Mouse (Mus musculus): ENCODE measurements at regions not wholly inside any gene's neighbourhood (a gene's known extent, or its start where the extent isn't known, plus 50 kb on each side); places are given as distances from the start of the nearest gene placed in this dataset.

DNA sequence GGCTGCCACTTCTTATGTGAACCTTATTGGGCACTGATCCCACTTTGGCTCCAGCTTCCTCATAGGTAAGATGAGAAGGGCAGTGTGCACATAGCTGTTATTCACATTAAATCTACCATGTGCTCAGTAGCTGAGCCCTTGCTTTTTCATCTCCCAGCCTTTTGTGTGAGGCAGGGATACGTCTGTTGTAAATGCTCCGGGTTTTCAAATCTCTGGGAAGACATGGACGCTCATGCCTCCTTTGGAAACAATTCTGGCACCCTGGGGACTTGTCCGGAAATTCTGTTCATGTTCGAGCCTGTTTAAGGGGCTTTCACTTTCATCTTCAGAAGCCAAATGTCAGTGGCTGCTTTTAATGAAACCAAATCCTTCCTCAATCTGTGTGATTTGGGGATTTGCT is 312.7 kb downstream of the Bcl11a start:
- no peak for DNase-seq (ENCODE audit: low spot score in 2 of 2)

DNA sequence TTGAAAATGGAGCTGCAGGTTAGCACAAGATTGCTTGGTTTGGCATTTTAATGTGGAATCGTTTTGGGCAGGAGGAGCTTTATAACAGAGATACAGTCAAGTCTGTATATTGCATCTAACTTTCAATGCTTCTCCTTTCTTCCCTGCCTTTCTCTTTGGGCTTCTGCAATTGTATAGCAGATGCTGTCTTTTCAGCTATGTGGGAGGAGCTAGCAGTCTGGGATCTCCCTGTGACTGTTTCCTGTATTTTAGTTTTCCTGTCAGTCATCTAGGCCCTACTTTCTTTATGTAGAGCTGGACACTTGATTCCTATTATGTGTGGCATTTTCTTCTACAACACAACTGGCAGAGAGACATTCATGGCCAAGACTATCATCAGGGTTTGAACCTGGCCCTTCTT is 313.5 kb downstream of the Bcl11a start:
- no peak for DNase-seq (ENCODE audit: low spot score in 2 of 2)

DNA sequence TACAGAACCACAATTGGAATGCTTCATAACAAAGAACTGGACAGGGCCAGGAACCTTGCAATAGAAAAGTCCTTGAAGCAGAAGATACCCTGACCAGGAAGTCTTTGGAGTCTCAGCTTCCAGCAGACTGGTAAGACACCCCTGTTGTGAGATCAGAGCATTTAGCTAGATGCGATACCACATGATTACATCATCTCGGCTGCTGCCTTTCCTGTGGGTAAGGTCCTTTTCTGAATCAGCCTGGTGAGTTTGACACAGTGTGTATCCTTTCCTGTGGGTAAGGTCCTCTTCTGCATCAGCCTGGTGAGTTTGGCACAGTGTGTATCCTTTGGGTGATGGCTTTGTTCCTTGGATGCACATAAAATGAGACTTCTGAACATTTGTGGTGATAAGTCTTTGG is 317.6 kb downstream of the Bcl11a start:
- no peak for DNase-seq (ENCODE audit: low spot score in 2 of 2)

DNA sequence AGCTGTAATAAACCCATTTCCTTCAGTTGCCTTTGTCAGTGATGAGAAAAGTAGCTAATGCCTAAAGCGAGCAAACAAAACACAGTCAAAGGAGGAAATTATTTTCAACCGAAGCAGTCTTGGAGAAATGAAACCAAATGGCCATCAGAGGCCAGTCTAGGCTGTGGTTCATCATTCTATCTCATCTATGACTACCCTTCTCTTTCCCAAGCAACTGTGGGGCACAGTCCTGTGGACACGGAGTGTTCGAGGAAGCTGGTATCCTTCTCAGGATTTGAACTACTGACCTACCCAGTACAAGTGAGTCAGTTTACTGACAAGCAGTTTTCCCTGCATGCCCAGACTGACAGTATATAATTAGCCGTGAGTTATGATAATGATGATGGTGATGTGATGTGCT is 319.1 kb downstream of the Bcl11a start:
- no peak for DNase-seq (ENCODE audit: low spot score in 2 of 2)

DNA sequence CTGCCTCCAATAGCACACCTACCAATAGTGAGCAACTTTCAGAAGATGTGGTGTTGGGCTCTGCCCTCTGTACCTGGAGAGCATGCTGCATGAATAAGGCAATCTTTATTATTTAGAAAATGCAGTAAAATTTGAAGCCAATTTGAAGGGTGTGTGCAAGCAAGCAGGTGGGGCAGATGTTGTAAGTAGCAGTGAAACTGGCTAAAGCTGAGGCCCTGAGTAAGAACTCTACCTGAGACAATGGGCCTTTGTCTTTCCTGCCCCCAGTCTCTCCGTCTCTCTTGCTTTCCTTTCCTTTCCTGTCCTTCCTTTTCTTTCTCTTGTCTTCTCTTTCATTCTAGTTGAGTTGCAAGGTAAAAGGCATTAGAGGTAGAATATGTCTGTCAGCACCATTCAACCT is 319.9 kb downstream of the Bcl11a start:
- no peak for DNase-seq (ENCODE audit: low spot score in 2 of 2)

DNA sequence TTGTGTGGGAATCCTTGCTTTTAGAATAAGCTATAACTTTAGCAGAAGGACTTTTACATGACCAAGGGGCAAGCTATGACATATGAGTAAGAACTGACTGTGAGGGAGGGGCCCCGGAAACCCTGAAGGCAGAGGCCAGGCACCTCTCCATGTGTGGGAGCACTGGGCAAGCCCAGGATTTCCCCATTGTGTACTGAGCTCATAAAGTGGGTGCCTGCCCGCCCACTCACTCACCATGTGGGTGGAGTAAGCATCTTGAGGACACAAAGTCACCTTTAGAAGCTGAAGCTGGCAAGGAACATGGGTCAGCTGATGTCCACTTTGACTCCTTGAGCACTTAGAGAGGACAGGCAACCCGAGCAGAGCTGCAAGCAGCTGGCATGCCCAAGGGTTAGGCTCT is 323.3 kb downstream of the Bcl11a start:
- no peak for DNase-seq (ENCODE audit: low spot score in 2 of 2)

DNA sequence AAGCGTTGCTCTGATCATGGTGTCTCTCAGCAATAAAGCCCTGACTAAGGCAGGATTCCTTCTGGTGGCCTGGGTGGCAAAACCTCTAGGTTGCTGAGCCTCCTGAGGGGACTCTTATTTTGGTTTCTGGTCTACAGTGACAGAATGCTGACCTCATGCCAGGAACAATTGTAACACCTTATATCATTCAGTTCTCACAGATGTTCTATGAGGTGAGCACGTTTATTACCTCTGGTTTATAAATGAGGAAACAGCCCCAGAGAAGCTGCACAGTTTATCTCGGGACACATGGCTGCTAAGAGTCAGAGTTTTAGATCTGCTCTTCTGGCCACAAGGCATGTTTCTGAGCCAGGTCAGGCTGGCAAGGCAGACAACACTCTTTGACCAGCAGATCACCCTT is 324.3 kb downstream of the Bcl11a start:
- DNase-seq (ENCODE audit: low spot score in 2 of 2) = no peak

DNA sequence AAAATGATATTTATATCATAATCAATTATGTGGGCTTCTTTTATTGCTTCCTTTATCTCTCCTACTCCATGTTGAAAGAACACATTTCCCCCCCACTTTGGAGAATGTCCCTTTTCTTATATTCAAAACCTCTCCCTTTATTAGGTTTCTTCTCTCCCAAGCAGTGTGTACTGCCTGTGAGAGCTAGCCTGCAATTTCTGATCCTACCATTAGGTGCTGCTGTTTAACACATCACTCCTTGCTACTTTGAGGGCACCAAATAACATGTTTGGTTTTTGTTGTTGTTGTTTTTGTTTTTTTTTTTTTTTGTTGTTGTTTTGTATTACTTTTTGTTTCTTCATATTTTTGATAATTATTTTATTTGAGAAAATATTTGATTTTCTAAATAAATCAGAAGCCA is 336.9 kb downstream of the Bcl11a start:
- no peak for DNase-seq (ENCODE audit: low spot score in 2 of 2)

DNA sequence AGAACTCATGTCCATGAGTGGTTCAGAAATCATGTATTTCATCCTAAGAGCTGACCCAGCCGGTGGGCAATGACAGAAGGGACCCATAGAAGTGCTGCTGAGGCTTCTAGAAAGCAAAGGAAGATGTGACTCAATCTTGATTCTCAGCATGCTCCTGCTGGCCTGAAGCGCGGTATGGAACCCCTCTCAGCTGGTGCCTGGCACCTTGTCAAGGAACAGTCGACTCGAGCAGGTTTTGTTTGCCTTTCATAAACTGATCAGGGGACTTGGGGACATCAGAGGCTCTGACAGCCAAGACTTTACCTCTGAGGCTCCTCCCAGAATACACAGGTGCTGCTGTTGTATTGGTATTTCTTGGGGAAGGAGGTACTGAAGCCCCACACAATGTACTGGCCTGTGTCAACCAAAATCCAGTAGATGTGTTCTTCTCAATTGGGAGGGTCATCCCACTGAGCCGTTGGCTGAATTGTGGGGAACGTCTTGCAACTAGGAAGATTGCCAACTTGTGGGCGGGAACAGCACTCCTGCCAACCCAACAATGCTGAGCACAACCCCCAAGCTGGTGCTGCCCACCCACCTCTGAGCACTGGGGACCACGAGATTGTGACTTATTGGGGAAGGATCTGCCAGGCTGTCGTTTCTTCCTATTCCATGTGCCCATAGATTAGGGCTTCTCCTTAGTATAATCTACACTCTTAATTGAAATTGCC is 344.4 kb downstream of the Bcl11a start:
- DNase-seq (ENCODE audit: low spot score in 2 of 2) = no peak

DNA sequence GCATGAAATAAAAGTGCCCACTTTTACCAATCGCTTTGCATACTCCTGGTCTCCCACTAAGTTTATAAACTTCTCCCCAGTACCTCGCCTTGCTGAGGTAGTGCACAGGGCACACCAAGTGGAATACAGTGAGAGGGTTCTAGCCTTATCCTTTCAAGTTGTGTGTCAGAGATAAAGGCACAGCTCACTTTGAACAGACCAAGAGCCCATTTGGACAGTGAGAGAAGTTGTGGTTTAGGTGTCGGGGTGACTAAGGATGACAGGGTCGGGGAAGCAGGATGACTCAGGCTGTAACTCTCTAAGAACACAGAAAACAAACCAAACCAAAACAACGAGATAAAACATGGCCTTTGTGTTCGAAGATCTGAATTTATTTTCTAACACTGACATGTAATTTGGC is 345.4 kb downstream of the Bcl11a start:
- DNase-seq (ENCODE audit: low spot score in 2 of 2) = no peak

DNA sequence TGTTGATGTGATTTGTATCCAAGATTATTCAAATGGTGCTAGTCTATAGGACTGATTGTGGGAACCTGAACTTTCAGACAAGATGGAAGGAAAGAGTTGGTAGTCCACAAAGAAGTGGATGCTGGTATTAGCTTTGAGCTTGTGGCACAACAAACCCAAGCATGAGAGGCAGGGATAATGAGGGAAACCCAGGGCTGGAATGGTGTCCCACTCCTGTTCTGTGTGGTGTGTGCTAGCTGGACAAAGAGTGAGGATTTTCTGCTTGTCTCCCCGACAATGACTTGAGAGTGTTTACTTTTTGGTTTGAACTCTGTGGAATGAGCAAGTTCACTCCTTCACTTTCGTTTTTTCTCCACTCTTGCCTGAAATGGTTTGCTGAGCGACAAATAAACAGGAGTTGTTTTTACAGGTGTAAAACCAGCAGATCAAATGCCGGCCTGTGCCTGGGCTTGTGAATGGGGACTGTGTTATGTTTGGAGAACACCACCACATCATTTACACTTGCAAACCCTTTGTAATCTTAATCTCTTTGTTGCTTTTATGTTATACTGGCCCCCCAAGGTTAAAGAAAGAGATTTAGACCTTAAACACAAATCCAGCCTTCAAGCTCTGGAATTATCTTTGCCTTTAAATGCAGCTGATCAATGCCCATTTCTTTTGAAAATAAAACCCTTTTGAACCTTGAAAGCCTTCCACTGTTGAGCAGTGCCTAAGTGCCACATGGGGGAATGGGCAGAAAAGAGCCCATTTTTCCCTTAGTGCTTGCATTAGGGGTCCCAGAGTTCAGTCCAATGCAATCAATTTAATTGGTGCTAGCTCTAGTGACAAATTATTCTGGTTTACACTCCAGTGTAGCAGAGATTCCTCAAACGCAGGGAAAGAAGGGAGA is 349.4 kb downstream of the Bcl11a start:
- DNase-seq (ENCODE audit: low spot score in 2 of 2) = no peak

DNA sequence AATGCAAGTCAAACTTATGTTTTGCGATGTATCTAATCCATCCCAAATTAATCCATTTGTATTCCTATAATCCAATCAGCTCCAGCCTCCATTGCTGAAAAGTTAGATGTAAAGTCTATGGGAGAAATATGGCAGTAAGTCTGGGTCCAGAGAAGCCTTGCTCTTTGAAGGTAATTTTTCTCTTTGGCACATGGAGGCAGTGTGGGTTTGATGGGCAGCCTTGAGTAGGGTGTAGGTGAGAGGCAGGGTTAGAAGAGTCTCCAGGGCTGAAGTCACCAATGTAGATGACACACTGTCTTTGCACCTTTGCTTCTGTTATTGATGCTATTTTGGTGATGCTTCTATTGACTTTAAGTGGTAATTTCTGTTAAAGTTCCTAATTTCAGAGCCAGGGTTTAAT is 370.8 kb downstream of the Bcl11a start:
- DNase-seq (ENCODE audit: low spot score in 2 of 2) = no peak

DNA sequence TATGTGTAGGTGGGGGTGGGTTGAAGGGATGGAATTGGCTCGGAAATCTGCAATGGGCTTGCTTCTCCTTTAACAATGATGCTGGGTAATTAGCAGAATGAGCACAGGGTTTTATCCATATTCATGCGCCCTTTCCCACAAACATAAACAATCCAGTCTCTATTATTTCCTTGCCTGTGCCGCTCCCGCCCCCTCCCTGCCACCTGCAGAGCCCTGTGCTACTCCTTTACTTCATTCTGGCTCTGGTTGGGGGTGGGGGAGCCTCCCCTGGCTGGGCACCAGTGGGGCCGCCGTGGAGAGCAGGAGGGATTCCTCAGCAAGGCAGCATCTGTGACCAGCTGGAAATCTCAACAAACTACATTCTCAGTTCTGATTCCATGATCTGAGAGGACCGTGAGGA is 374.4 kb downstream of the Bcl11a start:
- no peak for DNase-seq (ENCODE audit: low spot score in 2 of 2)

DNA sequence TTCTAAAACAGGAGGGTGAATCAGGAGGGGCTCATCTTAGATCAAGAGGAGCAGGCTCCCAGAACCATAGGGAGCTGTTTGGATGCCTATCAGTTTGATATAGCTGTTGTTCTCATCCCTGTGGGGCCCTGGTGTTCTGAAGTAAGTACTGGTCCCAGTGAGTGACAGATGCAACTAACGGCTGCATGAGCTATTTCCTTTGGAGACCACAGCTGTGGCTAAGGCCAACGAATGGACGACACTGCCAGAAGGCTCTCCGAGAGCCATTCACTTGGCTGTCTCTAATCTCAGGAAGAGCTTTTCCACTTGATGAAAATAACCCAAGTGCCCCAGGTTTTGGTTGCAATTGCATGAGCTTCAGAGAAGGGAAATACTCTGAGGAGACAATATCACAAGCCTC is 386.8 kb downstream of the Bcl11a start:
- no peak for DNase-seq (ENCODE audit: low spot score in 2 of 2)

DNA sequence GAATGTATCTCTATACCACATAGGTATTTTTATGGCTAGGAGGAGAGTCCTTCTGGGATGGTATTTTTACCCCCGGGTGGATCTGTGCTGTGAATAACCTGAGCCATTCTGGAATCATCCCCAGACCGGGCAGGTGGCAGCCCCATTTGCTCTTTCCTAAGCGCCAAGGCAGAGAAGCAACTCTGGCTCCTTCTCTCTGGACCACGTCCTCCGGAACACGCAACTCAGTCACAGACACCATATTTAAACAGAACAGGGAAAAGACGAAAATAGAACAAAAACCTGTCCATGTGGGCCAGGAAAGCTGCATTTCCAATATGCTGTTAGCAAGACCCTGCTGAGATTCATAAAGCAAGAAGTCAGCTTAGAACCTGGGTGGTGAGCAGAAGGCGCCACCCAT is 389.6 kb downstream of the Bcl11a start:
- DNase-seq (ENCODE audit: low spot score in 2 of 2) = no peak

DNA sequence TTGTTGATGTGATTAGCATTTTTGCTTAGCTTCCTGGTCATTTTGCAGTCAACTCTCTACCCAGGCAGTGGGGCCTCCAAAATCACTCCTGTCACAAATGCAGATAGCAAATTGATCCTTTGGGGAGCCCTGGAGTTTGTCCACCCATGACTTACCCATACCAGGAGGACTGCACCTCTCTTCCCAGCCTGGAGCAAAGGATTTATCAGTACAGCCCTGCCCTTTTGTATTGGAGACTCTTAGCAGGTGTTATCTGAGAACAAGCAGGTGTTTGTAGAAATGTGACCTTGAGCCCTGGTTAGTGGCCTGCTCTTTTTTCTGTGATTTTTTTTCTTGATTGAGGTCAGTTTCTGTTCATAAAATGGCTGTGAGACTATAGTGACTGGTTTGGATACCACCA is 392.6 kb downstream of the Bcl11a start:
- no peak for DNase-seq (ENCODE audit: low spot score in 2 of 2)

DNA sequence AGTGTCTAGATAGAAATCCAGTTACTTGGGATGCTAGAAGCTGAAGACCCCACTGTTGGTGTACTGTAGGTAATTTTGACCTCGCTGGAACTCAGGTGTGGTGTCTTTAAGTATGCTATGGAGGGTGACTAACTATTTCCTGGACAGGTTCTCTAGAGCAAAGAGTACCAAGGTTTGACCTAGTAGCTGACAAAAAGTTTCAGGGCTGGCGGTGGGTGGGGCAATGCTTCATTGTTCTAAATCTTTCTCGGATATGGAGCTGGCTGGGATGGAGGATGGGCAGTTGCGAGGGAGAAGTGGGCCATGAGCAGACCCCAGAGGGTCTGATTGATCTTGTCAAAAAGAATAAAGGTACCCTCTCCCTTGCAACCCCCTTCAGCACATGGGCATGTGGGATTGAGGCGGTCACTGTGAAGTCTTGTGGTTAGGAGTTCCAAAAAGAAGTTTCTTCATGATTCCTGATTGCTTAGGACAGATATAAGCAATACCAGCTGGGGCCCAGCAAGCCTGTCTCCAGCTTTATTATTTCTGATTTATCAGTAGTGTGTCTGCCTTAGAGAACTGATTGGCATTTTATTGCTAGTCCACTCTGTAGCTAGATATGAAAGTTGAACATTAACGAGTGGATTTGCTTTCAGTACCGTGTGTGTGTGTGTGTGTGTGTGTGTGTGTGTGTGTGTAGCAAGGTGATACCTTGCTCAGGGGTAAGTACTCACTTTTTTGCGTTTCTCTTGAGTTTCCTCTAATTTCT is 394.9 kb downstream of the Bcl11a start:
- no peak for DNase-seq (ENCODE audit: low spot score in 2 of 2)

DNA sequence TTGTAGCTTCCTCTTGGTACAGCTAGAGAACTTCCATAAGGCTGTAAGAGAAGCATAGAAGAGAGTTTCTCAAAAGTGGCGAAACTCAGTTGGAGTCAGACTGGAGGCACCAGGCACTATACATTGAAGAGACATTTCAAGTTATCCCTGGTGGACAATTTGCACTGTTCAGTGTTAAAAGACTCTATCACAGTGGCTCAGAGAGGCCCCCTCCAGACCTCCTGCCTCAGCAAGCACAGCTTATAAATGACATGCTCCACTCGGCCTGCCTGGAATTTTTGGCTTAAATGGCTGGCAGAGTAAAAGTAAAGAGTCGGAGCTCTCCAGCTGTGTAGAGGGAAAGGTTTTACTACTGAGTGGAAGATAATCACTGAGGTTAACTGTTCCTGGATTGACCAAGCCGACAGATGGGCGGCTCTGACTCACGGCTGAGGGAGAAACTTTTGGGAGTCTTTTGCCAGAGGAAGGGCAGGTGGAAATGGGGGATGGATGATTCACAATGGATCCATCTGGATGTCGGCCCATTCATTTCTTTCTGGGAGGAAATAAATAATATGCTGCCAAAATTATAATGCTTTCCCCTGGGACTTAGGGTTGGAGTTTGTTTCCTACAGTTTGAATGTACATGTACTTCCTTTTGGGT is 395.6 kb downstream of the Bcl11a start:
- no peak for DNase-seq (ENCODE audit: low spot score in 2 of 2)

DNA sequence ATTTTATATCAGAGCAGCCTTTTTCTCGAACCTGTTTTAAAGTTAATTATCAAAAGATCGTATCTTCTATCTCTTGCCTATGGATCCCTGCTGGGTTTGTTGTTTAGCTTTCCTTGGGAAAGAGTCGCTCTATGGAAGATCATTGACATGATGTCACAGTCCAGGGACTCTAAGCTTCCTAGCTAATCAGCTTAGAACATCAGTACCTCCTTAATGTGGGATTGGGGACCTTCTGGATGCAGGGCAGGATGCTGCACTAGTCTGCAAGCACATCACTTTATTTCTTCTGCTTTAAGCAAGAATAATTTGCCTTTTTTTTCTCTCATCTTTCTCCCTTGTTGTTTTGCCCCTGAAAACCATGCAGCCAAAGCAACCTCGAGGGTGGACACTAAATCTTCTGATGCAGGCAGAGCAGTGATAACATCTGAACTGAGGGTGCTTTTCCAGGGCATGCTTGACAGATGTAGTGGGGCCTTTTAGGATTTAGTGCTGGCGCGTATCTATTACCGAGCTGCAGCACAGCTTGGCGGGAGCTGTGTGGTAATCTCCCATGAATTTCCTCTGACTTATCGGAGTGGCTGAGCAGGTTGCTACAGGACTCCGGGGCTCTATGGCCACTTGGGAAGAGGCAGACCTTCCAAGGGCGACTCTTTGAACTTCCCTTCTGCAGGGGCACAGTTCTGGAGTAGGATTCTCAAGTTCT is 425.0 kb downstream of the Bcl11a start:
- DNase-seq (ENCODE audit: low spot score in 2 of 2) = no peak

DNA sequence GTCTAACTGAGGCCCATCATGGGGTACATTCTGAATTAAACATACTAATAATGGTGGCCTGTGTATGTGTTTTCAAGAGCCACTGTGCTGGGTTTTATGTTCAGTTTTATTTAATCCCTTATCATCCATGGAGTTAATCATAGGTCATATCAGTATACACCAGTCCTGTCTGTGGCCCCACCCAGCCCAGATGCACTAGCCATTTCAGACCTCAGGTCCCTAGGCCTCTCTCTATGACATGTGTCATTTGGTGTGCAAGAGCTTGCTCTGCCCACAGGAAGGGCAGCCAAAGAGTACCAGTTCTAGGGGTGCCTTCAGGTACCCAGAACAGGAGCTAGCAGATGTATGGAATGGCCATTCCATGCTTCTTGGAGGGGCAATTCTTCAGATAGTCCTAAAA is 437.7 kb downstream of the Bcl11a start:
- no peak for DNase-seq (ENCODE audit: low spot score in 2 of 2)

DNA sequence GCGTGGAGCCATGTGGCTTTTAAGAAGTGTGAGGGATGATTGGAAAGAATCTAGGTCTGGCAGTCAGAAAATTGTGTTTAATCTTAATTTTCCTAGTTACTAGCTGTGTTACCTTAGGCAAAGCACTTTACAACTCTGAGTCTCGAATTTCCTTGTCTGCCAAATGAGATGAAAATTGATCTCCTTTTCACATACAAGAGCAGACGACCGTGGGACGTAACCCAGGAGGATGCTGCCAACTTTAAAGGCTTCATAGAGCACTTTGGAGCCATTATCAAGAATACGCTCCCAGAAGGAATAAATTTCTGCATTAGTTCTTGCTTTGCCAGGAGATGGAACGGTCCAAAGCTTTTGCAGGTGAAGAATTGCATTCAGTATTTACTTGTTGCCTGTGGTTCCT is 457.6 kb downstream of the Bcl11a start:
- no peak for DNase-seq (ENCODE audit: low spot score in 2 of 2)

DNA sequence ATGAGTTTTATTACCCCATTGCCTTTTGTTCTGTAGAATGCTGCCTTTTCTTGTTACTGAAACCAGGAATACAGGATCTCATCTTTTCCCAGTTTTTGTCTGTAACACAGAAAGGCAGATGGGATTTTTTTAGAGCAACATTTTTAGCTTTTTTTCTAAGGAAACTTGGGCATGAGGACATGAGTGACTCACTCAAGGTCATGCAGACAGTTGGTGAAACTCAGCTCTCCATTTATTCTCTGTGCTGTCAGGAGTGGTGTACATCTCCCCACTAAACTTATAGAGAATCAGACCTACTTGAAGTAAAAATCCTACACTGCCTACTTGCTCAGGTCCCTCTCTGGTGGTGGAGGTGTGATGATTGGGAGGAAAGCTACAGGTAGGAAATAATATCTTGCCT is 459.9 kb downstream of the Bcl11a start:
- no peak for DNase-seq (ENCODE audit: low spot score in 2 of 2)

Data from spleen, postnatal 14 days (tissue).